In genomic region chr1:161037026-161037425, GRCm38 (mm10) we compare ENCODE assay signal across 8 mouse cellular contexts. TPM values are rescaled to one million over a fixed set of nuclear protein-coding genes. Genes with fewer than 3 reads are reported as not detected.
DNase-seq lines count a peak whose midpoint lies in the region; ATAC-seq and TF ChIP-seq lines count a peak whose summit lies in the region.

No protein-coding gene starts in this region.

- TF ChIP-seq EP300 in heart, adult 2 months (IDR thresholded peaks at IDR 0.05; ENCODE audit: insufficient read depth, low read depth, low read length) = no peak
- no peak for TF ChIP-seq EP300 in MEL (IDR thresholded peaks at IDR 0.05; ENCODE audit: low read depth in 1 of 2, low read length in 2 of 2)

- no peak for TF ChIP-seq POLR2A in heart, adult 2 months (IDR thresholded peaks at IDR 0.05; ENCODE audit: insufficient read depth, low read depth, low read length)
- no peak; a peak in 1 of 4 replicates for TF ChIP-seq POLR2A in MEL (IDR thresholded peaks at IDR 0.05; ENCODE audit: control insufficient read depth in 1 of 2, insufficient read depth in 1 of 2, low read depth in 1 of 2, low read length in 2 of 2, poor library complexity in 1 of 2)

- peaks cover 8% of the 10 kb centered on the region for H3K4me1 ChIP-seq in heart, adult 2 months (ENCODE audit: control insufficient read depth, insufficient read depth, low read length)
- peaks cover 0 to 5% of the 10 kb centered on the region in 2 experiments; a peak in 1 of 4 replicates for H3K4me1 ChIP-seq in MEL (ENCODE audit: control insufficient read depth in 1 of 2, insufficient read depth in 2 of 2, low read length in 2 of 2)
- peaks cover 25% of the 10 kb centered on the region for H3K4me1 ChIP-seq in hindbrain, embryonic 10.5 days (replicated peaks)
- peaks cover 45% of the 10 kb centered on the region for H3K4me1 ChIP-seq in midbrain, embryonic 10.5 days

- WGBS in heart, adult 2 months = 7% methylated on average over 1 of the region's 1 CpGs
- 2% methylated on average over 1 of the region's 1 CpGs for WGBS in hindbrain, embryonic 10.5 days
- 0% methylated on average over 1 of the region's 1 CpGs for WGBS in midbrain, embryonic 10.5 days

- H3K27ac ChIP-seq in heart, adult 2 months = no peak overlapping the region
- H3K27ac ChIP-seq in MEL (ENCODE audit: control insufficient read depth, low read depth, low read length) = peak overlapping the region; percentile 99
- H3K27ac ChIP-seq in hindbrain, embryonic 10.5 days = peak overlapping the region; percentile 96
- peak overlapping the region; percentile 97 for H3K27ac ChIP-seq in midbrain, embryonic 10.5 days (replicated peaks)

- H3K79me2 ChIP-seq in heart, adult 2 months (replicated peaks; ENCODE audit: control insufficient read depth, insufficient read depth, low read length) = 0 out of 2 replicates have a peak, but pooled peaks cover 2% of the 10 kb centered on the region
- H3K79me2 ChIP-seq in MEL (ENCODE audit: control insufficient read depth, insufficient read depth, low read length, poor library complexity) = peaks cover 42% of the 10 kb centered on the region

- DNase-seq in heart, adult 2 months = no peak
- no peak for DNase-seq in heart, postnatal 10 days
- DNase-seq in MEL (ENCODE audit: low read depth, low spot score) = peak; percentile 62
- no peak for DNase-seq in hindbrain, embryonic 10.5 days (ENCODE audit: low spot score)
- DNase-seq in midbrain, embryonic 10.5 days (ENCODE audit: low spot score) = no peak
- DNase-seq in left cerebral cortex, adult 11 months (ENCODE audit: low spot score) = no peak
- no peak for DNase-seq in cerebellum, adult 9-10 months

- no peaks in the 10 kb centered on the region for H3K9me3 ChIP-seq in MEL (replicated peaks; ENCODE audit: insufficient read depth, low read length)
- H3K9me3 ChIP-seq in hindbrain, embryonic 10.5 days = no peaks in the 10 kb centered on the region
- H3K9me3 ChIP-seq in midbrain, embryonic 10.5 days (replicated peaks) = no peaks in the 10 kb centered on the region

- TF ChIP-seq RAD21 in MEL (IDR thresholded peaks at IDR 0.05; ENCODE audit: low read depth, low read length) = no peak

- TF ChIP-seq CTCF in heart, adult 2 months (IDR thresholded peaks at IDR 0.05) = no peak
- no peak for TF ChIP-seq CTCF in MEL (IDR thresholded peaks at IDR 0.05 in 2 of 3, conservative IDR thresholded peaks at IDR 0.05 in 1 of 3; ENCODE audit: control insufficient read depth in 1 of 3, insufficient read depth in 1 of 3, low read depth in 2 of 3, low read length in 3 of 3, poor library complexity in 1 of 3, severe bottlenecking in 1 of 3)

- intact Hi-C loops in heart, adult 2 months (cut with DNase I) = loop anchor here (10.0 kb wide), 3 partner anchors 158 to 822 kb away; partner anchors contain the start of gene Cacybp
- intact Hi-C loops in heart, postnatal 10 days (cut with DNase I) = loop anchor here (5.0 kb wide), 1 partner anchor 35 kb away; the partner anchor contains the start of genes Cenpl and Dars2

- no peaks in the 10 kb centered on the region for H3K27me3 ChIP-seq in heart, adult 2 months (ENCODE audit: control insufficient read depth, insufficient read depth, low read length)
- H3K27me3 ChIP-seq in MEL (ENCODE audit: control insufficient read depth in 1 of 2, insufficient read depth in 2 of 2, low read length in 2 of 2) = no peaks in the 10 kb centered on the region
- no peaks in the 10 kb centered on the region for H3K27me3 ChIP-seq in hindbrain, embryonic 10.5 days (ENCODE audit: insufficient read depth, poor library complexity, severe bottlenecking)
- H3K27me3 ChIP-seq in midbrain, embryonic 10.5 days (ENCODE audit: low read depth, poor library complexity, severe bottlenecking) = no peaks in the 10 kb centered on the region

- ATAC-seq in monocyte, adult 5-6 weeks (replicated peaks; ENCODE audit: insufficient number of reproducible peaks, low FRiP score, low TSS enrichment, poor library complexity, severe bottlenecking) = no peak

- peak overlapping the region; percentile 74 for H3K4me3 ChIP-seq in heart, adult 2 months
- peak overlapping the region; percentile 65 to 93 for H3K4me3 ChIP-seq in MEL (ENCODE audit: control insufficient read depth in 1 of 2, insufficient read depth in 1 of 2, low read depth in 2 of 2, low read length in 2 of 2)
- H3K4me3 ChIP-seq in hindbrain, embryonic 10.5 days = peak overlapping the region; percentile 87
- H3K4me3 ChIP-seq in midbrain, embryonic 10.5 days = peak overlapping the region; percentile 67

- H3K9ac ChIP-seq in heart, adult 2 months (ENCODE audit: low read depth, low read length) = no peak overlapping the region
- H3K9ac ChIP-seq in MEL (ENCODE audit: control insufficient read depth, low read depth, low read length, poor library complexity, severe bottlenecking) = peak overlapping the region; percentile 98

- H3K36me3 ChIP-seq in heart, adult 2 months (ENCODE audit: control insufficient read depth, insufficient read depth, low read length) = peaks cover 29% of the 10 kb centered on the region
- peaks cover 4 to 27% of the 10 kb centered on the region in 2 experiments for H3K36me3 ChIP-seq in MEL (ENCODE audit: control insufficient read depth in 1 of 2, insufficient read depth in 2 of 2, low read length in 2 of 2)
- peaks cover 54% of the 10 kb centered on the region for H3K36me3 ChIP-seq in hindbrain, embryonic 10.5 days
- H3K36me3 ChIP-seq in midbrain, embryonic 10.5 days = peaks cover 73% of the 10 kb centered on the region

TF ChIP-seq in MEL, 35 proteins besides CTCF, POLR2A, EP300 and RAD21:
- TF ChIP-seq TBP (IDR thresholded peaks at IDR 0.05; ENCODE audit: low read depth, low read length) = peak; percentile 42; the same call in 1 of the 2 replicates
- no peak for TF ChIP-seq ETS1 (IDR thresholded peaks at IDR 0.05; ENCODE audit: low read depth, low read length)
- TF ChIP-seq MAX (IDR thresholded peaks at IDR 0.05; ENCODE audit: low read length) = no peak
- no peak for TF ChIP-seq GABPA (IDR thresholded peaks at IDR 0.05; ENCODE audit: low read depth, low read length)
- no peak for TF ChIP-seq KAT2A (conservative IDR thresholded peaks at IDR 0.05; ENCODE audit: low read depth, low read length)

RNA-seq across cellular contexts. Expression of gene Zbtb37, which starts 2.4 kb away (rescaled TPM):
- total RNA-seq in heart, adult 2 months (2021) = 10 to 100 TPM; 13.8 to 14.2 TPM
- 1.8 and 3.8 TPM in 2 replicates for polyA plus RNA-seq in heart, adult 2 months (2012; rRNA removed)
- total RNA-seq in heart, postnatal 10 days (2021) = 10 to 100 TPM; 14.5 to 17.7 TPM
- total RNA-seq in MEL (2012; rRNA removed) = 5.2 and 5.7 TPM in 2 replicates
- polyA plus RNA-seq in MEL (2012; ENCODE audit: insufficient read depth in 1 of 2, insufficient read length in 2 of 2, low read depth in 1 of 2, low replicate concordance in 2 of 2, missing spikeins in 1 of 2) = 1 to 10 TPM in 1 of 2 experiments, not detected in 1; 4.2 TPM
- 7.4 and 7.9 TPM in 2 replicates for polyA plus RNA-seq in hindbrain, embryonic 10.5 days (2016; fragmentation: Nextera tagmentation; extraction: Ambion mirVana)
- polyA plus RNA-seq in midbrain, embryonic 10.5 days (2016; fragmentation: Nextera tagmentation; extraction: Ambion mirVana) = 5.3 and 6.7 TPM in 2 replicates
- 13.1 to 20.4 TPM (median 15.5 TPM) in 3 replicates for total RNA-seq in monocyte, adult 5-6 weeks (2017)

RNA-seq across cellular contexts. Expression of gene Dars2, which starts 33.4 kb away (rescaled TPM):
- 10 to 100 TPM; 23.0 to 25.4 TPM for total RNA-seq in heart, adult 2 months (2021)
- polyA plus RNA-seq in heart, adult 2 months (2012; rRNA removed) = 13.7 and 38.3 TPM in 2 replicates
- 10 to 100 TPM; 16.7 to 19.2 TPM for total RNA-seq in heart, postnatal 10 days (2021)
- 53.1 and 66.2 TPM in 2 replicates for total RNA-seq in MEL (2012; rRNA removed)
- polyA plus RNA-seq in MEL (2012; ENCODE audit: insufficient read depth in 1 of 2, insufficient read length in 2 of 2, low read depth in 1 of 2, low replicate concordance in 2 of 2, missing spikeins in 1 of 2) = 10 to 100 TPM in 1 of 2 experiments, not detected in 1; 83.6 TPM
- 48.2 and 65.0 TPM in 2 replicates for polyA plus RNA-seq in hindbrain, embryonic 10.5 days (2016; fragmentation: Nextera tagmentation; extraction: Ambion mirVana)
- 62.5 and 72.3 TPM in 2 replicates for polyA plus RNA-seq in midbrain, embryonic 10.5 days (2016; fragmentation: Nextera tagmentation; extraction: Ambion mirVana)
- total RNA-seq in monocyte, adult 5-6 weeks (2017) = 5.7 to 12.4 TPM (median 8.2 TPM) in 3 replicates

RNA-seq across cellular contexts. Expression of gene Cenpl, which starts 33.5 kb away (rescaled TPM):
- 1 to 10 TPM; 1.1 to 1.2 TPM for total RNA-seq in heart, adult 2 months (2021)
- polyA plus RNA-seq in heart, adult 2 months (2012; rRNA removed) = 0.41 and 1.0 TPM in 2 replicates
- 1 to 10 TPM; 3.7 to 4.2 TPM for total RNA-seq in heart, postnatal 10 days (2021)
- total RNA-seq in MEL (2012; rRNA removed) = 6.2 and 6.3 TPM in 2 replicates
- polyA plus RNA-seq in MEL (2012; ENCODE audit: insufficient read depth in 1 of 2, insufficient read length in 2 of 2, low read depth in 1 of 2, low replicate concordance in 2 of 2, missing spikeins in 1 of 2) = 10 to 100 TPM in 1 of 2 experiments, not detected in 1; 16.9 TPM
- polyA plus RNA-seq in hindbrain, embryonic 10.5 days (2016; fragmentation: Nextera tagmentation; extraction: Ambion mirVana) = 33.0 and 39.9 TPM in 2 replicates
- 40.3 and 40.6 TPM in 2 replicates for polyA plus RNA-seq in midbrain, embryonic 10.5 days (2016; fragmentation: Nextera tagmentation; extraction: Ambion mirVana)
- 3.1 to 6.8 TPM (median 4.9 TPM) in 3 replicates for total RNA-seq in monocyte, adult 5-6 weeks (2017)

RNA-seq across cellular contexts. Expression of gene Serpinc1, which starts 58.6 kb away (rescaled TPM):
- under 1 TPM; 0.08 to 0.32 TPM for total RNA-seq in heart, adult 2 months (2021)
- polyA plus RNA-seq in heart, adult 2 months (2012; rRNA removed) = 0.29 and 2.3 TPM in 2 replicates
- under 1 TPM; 0.17 to 0.57 TPM for total RNA-seq in heart, postnatal 10 days (2021)
- total RNA-seq in MEL (2012; rRNA removed) = 0.19 and 0.20 TPM in 2 replicates
- polyA plus RNA-seq in MEL (2012; ENCODE audit: insufficient read depth in 1 of 2, insufficient read length in 2 of 2, low read depth in 1 of 2, low replicate concordance in 2 of 2, missing spikeins in 1 of 2) = 1 to 10 TPM in 1 of 2 experiments, not detected in 1; 1.3 TPM
- polyA plus RNA-seq in hindbrain, embryonic 10.5 days (2016; fragmentation: Nextera tagmentation; extraction: Ambion mirVana) = 1.4 and 1.9 TPM in 2 replicates
- 2.0 and 2.3 TPM in 2 replicates for polyA plus RNA-seq in midbrain, embryonic 10.5 days (2016; fragmentation: Nextera tagmentation; extraction: Ambion mirVana)
- total RNA-seq in monocyte, adult 5-6 weeks (2017) = 0.64 to 7.9 TPM (median 0.68 TPM) in 3 replicates
